Mouse (Mus musculus) midbrain, postnatal 0 days (tissue): ENCODE measurements around the gene Lyz1. TPM values are rescaled to one million over a fixed set of nuclear protein-coding genes. Genes with fewer than 3 reads are reported as not detected.
"Not testable (repeated sequence)": the region's sequence is repeated elsewhere in the genome, so short reads cannot be mapped to it uniquely, and the experiment has no call there.

Experiments
- ATAC-seq: fragments of 200-750 bp; cut with Nextera tagmentation; 2 replicates; pipeline ENCODE4 v1.8.0; 2017; ENCODE audit warnings: moderate number of reproducible peaks, mild to moderate bottlenecking, moderate TSS enrichment, moderate library complexity; ENCODE audit not compliant: low FRiP score
- DNase-seq: peaks from one replicate; pipeline ENCODE4 v3.0.0-alpha.2; 2015; ENCODE audit warnings: low spot score
- H3K27ac ChIP-seq: fragments of 300-500 bp; sonication (generic); 2 replicates; pipeline ENCODE4 v1.5.1; 2014; ENCODE audit warnings: low read depth, mild to moderate bottlenecking, low read length, mixed read lengths
- H3K27me3 ChIP-seq: fragments of 300-500 bp; sonication (generic); 2 replicates; pipeline ENCODE4 v1.6.1; 2014; ENCODE audit warnings: low read length, control low read depth, mixed read lengths; ENCODE audit not compliant: insufficient read depth
- H3K36me3 ChIP-seq: fragments of 300-500 bp; sonication (generic); 2 replicates; pipeline ENCODE4 v1.6.1; 2014; ENCODE audit warnings: low read length, control low read depth, mixed read lengths; ENCODE audit not compliant: insufficient read depth
- H3K4me1 ChIP-seq: fragments of 300-500 bp; sonication (generic); 2 replicates; pipeline ENCODE4 v1.6.1; 2014; ENCODE audit warnings: mild to moderate bottlenecking, control low read depth, antibody characterized with exemption, low read length, mixed read lengths; ENCODE audit not compliant: insufficient read depth
- H3K4me2 ChIP-seq: fragments of 300-500 bp; sonication (generic); 2 replicates; pipeline ENCODE4 v1.6.1; 2014; ENCODE audit warnings: low read depth, mild to moderate bottlenecking, low read length, mixed read lengths; ENCODE audit not compliant: poor library complexity, severe bottlenecking
- H3K4me3 ChIP-seq: fragments of 300-500 bp; sonication (generic); 2 replicates; pipeline ENCODE4 v1.5.1; 2014; ENCODE audit warnings: low read depth, mild to moderate bottlenecking, low read length, moderate library complexity
- H3K9ac ChIP-seq: fragments of 300-500 bp; sonication (generic); replicated peaks from 2 replicates; pipeline ENCODE4 v1.6.1; 2014; ENCODE audit warnings: mild to moderate bottlenecking, low read length, moderate library complexity, mixed read lengths; ENCODE audit not compliant: poor library complexity, severe bottlenecking
- H3K9me3 ChIP-seq: fragments of 300-500 bp; sonication (generic); 2 replicates; pipeline ENCODE4 v1.6.1; 2016; ENCODE audit warnings: low read length, control low read depth
- CTCF ChIP-seq: IDR thresholded peaks from 2 replicates; pipeline ENCODE4 v1.5.1; 2016; ENCODE audit warnings: antibody characterized with exemption, mild to moderate bottlenecking
- WGBS: fragments of 180-500 bp; shearing (Covaris S2); extraction: QIAGEN DNeasy Blood & Tissue Kit; methylation state at CpG from one replicate; pipeline ENCODE4 v1.1.7; 2014; 5-methylcytosine and 5-hydroxymethylcytosine counted together
- polyA plus RNA-seq: library from polyadenylated mRNA; unstranded; fragments of >200 nt; fragmentation: Nextera tagmentation; extraction: Ambion mirVana; gene quantifications from 2 replicates; pipeline ENCODE4 v1.2.1, GENCODE M21; 2015
- total RNA-seq: library from RNA; depleted of rRNA; stranded (reverse); fragments of >200 nt; gene quantifications from 2 replicates; pipeline ENCODE4 v1.2.3, GENCODE M21; 2014

Gene Lyz1
- total and polyA plus RNA-seq, 2 experiments from 2014 or later, result not detected

GRCm38 (mm10) chr10:117281381-117281920, 11.2 kb downstream of the Lyz1 start:
- ATAC-seq, result no peak
- no peaks in the 10 kb centered on the region for H3K27me3 ChIP-seq
- 91% methylated on average over 7 of the region's 7 CpGs for WGBS
- H3K4me1 ChIP-seq, result no peaks in the 10 kb centered on the region
- H3K9ac ChIP-seq, result no peak overlapping the region
- H3K4me3 ChIP-seq, result no peak overlapping the region
- H3K27ac ChIP-seq, result no peak overlapping the region
- TF ChIP-seq CTCF, result no peak
- DNase-seq, result no peak
- no peak overlapping the region for H3K4me2 ChIP-seq
- no peaks in the 10 kb centered on the region for H3K9me3 ChIP-seq
- H3K36me3 ChIP-seq, result no peaks in the 10 kb centered on the region

DNA sequence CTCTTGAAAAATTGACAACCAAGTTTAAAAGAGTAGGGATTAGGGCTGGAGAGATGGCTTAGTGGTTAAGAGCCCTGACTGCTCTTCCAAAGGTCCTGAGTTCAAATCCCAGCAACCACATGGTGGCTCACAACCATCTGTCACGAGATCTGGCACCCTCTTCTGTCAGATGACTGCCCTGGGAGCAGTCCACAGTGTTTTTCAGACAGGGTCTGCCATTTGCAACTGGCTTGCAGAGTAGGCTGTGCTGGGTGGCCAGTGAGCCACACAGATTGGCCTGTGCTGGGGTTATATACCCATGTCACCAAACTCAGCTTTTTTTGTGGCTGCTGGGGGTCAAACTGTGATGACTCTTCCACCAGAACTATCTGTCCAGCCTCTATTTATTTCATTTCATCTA, 12.7 kb downstream of the Lyz1 start:
- ATAC-seq (no peak), DNase-seq (no peak)
- no peak for TF ChIP-seq CTCF
- Histone ChIP-seq H3K36me3 (no peaks in the 10 kb centered on the region), H3K4me2 (no peak overlapping the region), H3K4me3 (no peak overlapping the region), H3K27me3 (no peaks in the 10 kb centered on the region), H3K27ac (no peak overlapping the region), H3K9ac (no peak overlapping the region), H3K4me1 (no peaks in the 10 kb centered on the region), H3K9me3 (no peaks in the 10 kb centered on the region)
- WGBS, result 65% methylated on average over 1 of the region's 1 CpGs

DNA sequence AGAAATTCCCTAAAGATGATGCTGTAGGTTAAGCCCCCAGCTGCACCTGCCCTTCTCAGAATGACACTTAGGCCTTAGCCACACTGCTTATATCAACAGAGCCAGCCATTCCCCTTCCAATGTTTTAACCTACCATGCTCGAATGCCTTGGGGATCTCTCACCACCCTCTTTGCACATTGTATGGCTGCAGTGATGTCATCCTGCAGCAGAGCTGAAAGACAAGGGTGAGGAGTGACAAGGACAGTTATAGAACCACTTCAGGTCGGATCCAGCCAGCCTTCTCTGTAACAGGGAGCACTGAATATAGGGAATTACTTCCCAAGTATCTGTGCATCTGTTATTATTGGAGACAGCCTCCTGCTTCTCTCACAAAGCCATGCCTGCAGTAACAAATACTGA, 14.2 kb downstream of the Lyz1 start:
- not testable (repeated sequence) for H3K4me1 ChIP-seq, H3K36me3 ChIP-seq, H3K4me3 ChIP-seq, H3K9me3 ChIP-seq, DNase-seq, H3K27me3 ChIP-seq, H3K27ac ChIP-seq, H3K9ac ChIP-seq, H3K4me2 ChIP-seq
- 0 out of 2 replicates have a peak, but pooled peaks have one; percentile 49 for ATAC-seq
- WGBS, result 40% methylated on average over 2 of the region's 2 CpGs

- H3K4me3 ChIP-seq, H3K9me3 ChIP-seq, H3K4me2 ChIP-seq, ATAC-seq, DNase-seq, H3K4me1 ChIP-seq, H3K27ac ChIP-seq, H3K9ac ChIP-seq, H3K27me3 ChIP-seq, H3K36me3 ChIP-seq: not testable (repeated sequence)
- peak; percentile 42 for TF ChIP-seq CTCF
- WGBS, result 81% methylated on average over 9 of the region's 9 CpGs
Observed at GRCm38 (mm10) chr10:117277779-117278178, 14.9 kb downstream of the Lyz1 start.

- Histone ChIP-seq H3K4me3 (no peak overlapping the region), H3K27me3 (no peaks in the 10 kb centered on the region), H3K4me2 (no peak overlapping the region), H3K27ac (no peak overlapping the region), H3K9me3 (no peaks in the 10 kb centered on the region), H3K4me1 (no peaks in the 10 kb centered on the region), H3K36me3 (no peaks in the 10 kb centered on the region), H3K9ac (no peak overlapping the region)
- no peak for TF ChIP-seq CTCF
- ATAC-seq, result no peak
- no peak for DNase-seq
- 85% methylated on average over 10 of the region's 10 CpGs for WGBS
Observed at GRCm38 (mm10) chr10:117275681-117276369, 16.8 kb downstream of the Lyz1 start.

- WGBS, result 91% methylated on average over 2 of the region's 7 CpGs
- H3K4me3 ChIP-seq, result not testable (repeated sequence)
Observed at GRCm38 (mm10) chr10:117274645-117275044, 18.0 kb downstream of the Lyz1 start.

More at GRCm38 (mm10) chr10:117274645-117275044, 18.0 kb downstream of the Lyz1 start:
- not testable (repeated sequence) for H3K36me3 ChIP-seq, DNase-seq, H3K9ac ChIP-seq, H3K4me2 ChIP-seq, H3K27ac ChIP-seq, H3K27me3 ChIP-seq, H3K9me3 ChIP-seq, H3K4me1 ChIP-seq, ATAC-seq
